Mouse (Mus musculus) lung, postnatal 0 days (tissue): ENCODE results near the gene Ninl. TPM values are rescaled to one million over a fixed set of nuclear protein-coding genes. Genes with fewer than 3 reads are reported as not detected.

ENCODE experiments used
- ATAC-seq: fragments of 200-750 bp; cut with Nextera tagmentation; 2 replicates; pipeline ENCODE4 v1.8.0; 2017; ENCODE audit warnings: moderate library complexity
- DNase-seq: peaks from one replicate; pipeline ENCODE4 v3.0.0-alpha.2; 2016; ENCODE audit warnings: low spot score
- H3K27ac ChIP-seq: fragments of 300-500 bp; sonication (generic); 2 replicates; pipeline ENCODE4 v1.5.1; 2014; ENCODE audit warnings: antibody characterized with exemption, mild to moderate bottlenecking, low read length, mixed read lengths
- H3K27me3 ChIP-seq: fragments of 300-500 bp; sonication (generic); replicated peaks from 2 replicates; pipeline ENCODE4 v1.6.1; 2014; ENCODE audit warnings: low read length, mixed read lengths; ENCODE audit not compliant: insufficient read depth
- H3K36me3 ChIP-seq: fragments of 300-500 bp; sonication (generic); 2 replicates; pipeline ENCODE4 v1.6.1; 2014; ENCODE audit warnings: low read length, mixed read lengths; ENCODE audit not compliant: insufficient read depth
- H3K4me1 ChIP-seq: fragments of 300-500 bp; sonication (generic); 2 replicates; pipeline ENCODE4 v1.6.1; 2014; ENCODE audit warnings: antibody characterized with exemption, low read depth, low read length, mixed read lengths; ENCODE audit not compliant: insufficient read depth
- H3K4me2 ChIP-seq: fragments of 300-500 bp; sonication (generic); replicated peaks from 2 replicates; pipeline ENCODE4 v1.6.1; 2014; ENCODE audit warnings: low read depth, mild to moderate bottlenecking, low read length, moderate library complexity, mixed read lengths
- H3K4me3 ChIP-seq: fragments of 300-500 bp; sonication (generic); 2 replicates; pipeline ENCODE4 v1.5.1; 2014; ENCODE audit warnings: low read depth, low read length
- H3K9ac ChIP-seq: fragments of 300-500 bp; sonication (generic); replicated peaks from 2 replicates; pipeline ENCODE4 v1.6.1; 2014; ENCODE audit warnings: low read depth, mild to moderate bottlenecking
- H3K9me3 ChIP-seq: fragments of 300-500 bp; sonication (generic); 2 replicates; pipeline ENCODE4 v1.6.1; 2016; ENCODE audit warnings: low read length, mixed read lengths
- CTCF ChIP-seq: IDR thresholded peaks from 2 replicates; pipeline ENCODE4 v1.5.1; 2016; ENCODE audit warnings: antibody characterized with exemption, mild to moderate bottlenecking
- EP300 ChIP-seq: IDR thresholded peaks from 2 replicates; pipeline ENCODE4 v1.6.1; 2016; ENCODE audit warnings: antibody characterized with exemption, mild to moderate bottlenecking, control low read depth
- WGBS: fragments of 180-500 bp; shearing (Covaris S2); extraction: QIAGEN DNeasy Blood & Tissue Kit; methylation state at CpG from one replicate; pipeline ENCODE4 v1.1.7; 2014; 5-methylcytosine and 5-hydroxymethylcytosine counted together
- polyA plus RNA-seq: library from polyadenylated mRNA; unstranded; fragments of >200 nt; fragmentation: Nextera tagmentation; extraction: Ambion mirVana; gene quantifications from 2 replicates; pipeline ENCODE4 v1.2.1, GENCODE M21; 2015

Ninl gene
- polyA plus RNA-seq, 1 experiment from 2014 or later, result 3.9 TPM

DNA sequence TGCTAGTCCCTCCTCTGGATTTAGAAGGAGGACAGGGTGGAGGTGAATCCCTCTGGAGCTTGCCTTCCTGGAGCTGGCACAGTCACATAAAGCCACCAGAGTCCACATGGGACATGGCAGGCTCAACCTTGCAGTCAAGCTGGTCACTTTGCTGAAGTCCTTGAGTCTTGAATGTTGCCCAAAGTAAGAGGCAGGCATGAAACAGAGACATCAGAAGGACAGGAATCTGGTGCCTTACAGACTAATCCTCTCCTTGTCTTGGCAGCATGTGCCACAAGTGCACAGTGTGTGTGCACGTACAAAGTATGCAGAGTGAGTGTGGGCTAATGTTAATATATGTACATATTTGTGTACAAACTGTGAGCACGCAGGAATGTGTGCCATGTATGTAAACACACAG, 71.7 kb downstream of the Ninl start:
- Histone ChIP-seq H3K9me3 (no peaks in the 10 kb centered on the region), H3K36me3 (no peaks in the 10 kb centered on the region), H3K4me3 (no peak overlapping the region), H3K27ac (no peak overlapping the region), H3K4me2 (no peak overlapping the region), H3K9ac (no peak overlapping the region), H3K4me1 (no peaks in the 10 kb centered on the region), H3K27me3 (no peaks in the 10 kb centered on the region)
- no peak for TF ChIP-seq CTCF
- no peak for TF ChIP-seq EP300
- no peak for ATAC-seq
- WGBS, result 83% methylated on average over 2 of the region's 2 CpGs
- no peak for DNase-seq

DNA sequence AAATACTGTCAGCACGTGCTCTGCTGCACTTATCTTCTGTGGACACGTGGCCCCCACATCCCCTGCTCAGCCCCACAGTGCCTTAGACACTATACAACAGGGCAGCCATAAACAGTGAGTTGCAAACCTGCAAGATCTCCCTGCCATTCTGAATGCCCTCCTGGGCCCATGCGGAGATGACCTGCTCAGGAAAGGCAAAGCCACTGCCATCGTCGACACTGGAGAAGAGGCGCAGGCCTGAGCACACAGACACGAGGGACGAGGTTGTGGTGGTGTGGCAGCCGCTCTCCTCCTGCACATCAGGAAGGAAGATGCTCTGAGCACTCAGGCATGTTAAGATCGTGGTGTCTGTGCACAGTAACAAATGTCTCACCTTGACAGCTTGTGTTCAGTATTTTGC, 73.2 kb downstream of the Ninl start:
- no peak overlapping the region for H3K27ac ChIP-seq
- 91% methylated on average over 10 of the region's 10 CpGs for WGBS

DNA sequence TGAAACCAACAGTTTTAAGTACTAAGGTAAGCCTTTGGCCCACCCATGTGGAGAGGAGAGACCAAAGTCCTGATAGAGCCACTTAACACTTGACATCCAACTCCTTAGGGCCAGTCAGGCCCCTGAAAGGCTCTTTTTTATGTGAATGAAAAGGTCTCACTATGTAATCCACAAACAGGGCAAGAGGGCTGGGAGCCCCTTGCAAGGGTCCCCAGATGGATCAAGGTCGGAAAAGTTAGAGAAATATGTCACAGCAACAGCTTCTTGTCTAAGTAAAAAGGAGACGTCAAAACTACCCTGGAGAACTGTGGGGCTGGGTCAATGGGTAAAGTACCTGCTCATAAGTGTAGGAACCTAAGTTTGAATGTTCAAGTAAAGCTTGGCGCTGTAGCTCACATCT, 74.5 kb downstream of the Ninl start:
- Histone ChIP-seq H3K4me3 (no peak overlapping the region), H3K9me3 (no peaks in the 10 kb centered on the region), H3K36me3 (no peaks in the 10 kb centered on the region), H3K27ac (no peak overlapping the region), H3K4me1 (no peaks in the 10 kb centered on the region), H3K27me3 (no peaks in the 10 kb centered on the region), H3K4me2 (no peak overlapping the region), H3K9ac (no peak overlapping the region)
- DNase-seq, result no peak
- WGBS, result 74% methylated on average over 3 of the region's 3 CpGs
- no peak for ATAC-seq
- no peak for TF ChIP-seq CTCF

More for the DNA sequence above, 73.2 kb downstream of the Ninl start:
- DNase-seq (no peak), ATAC-seq (no peak)
- Histone ChIP-seq H3K4me3 (no peak overlapping the region), H3K4me1 (no peaks in the 10 kb centered on the region), H3K9ac (no peak overlapping the region), H3K36me3 (no peaks in the 10 kb centered on the region), H3K9me3 (no peaks in the 10 kb centered on the region), H3K27me3 (no peaks in the 10 kb centered on the region), H3K4me2 (no peak overlapping the region)
- TF ChIP-seq EP300 (no peak), CTCF (no peak)

DNA sequence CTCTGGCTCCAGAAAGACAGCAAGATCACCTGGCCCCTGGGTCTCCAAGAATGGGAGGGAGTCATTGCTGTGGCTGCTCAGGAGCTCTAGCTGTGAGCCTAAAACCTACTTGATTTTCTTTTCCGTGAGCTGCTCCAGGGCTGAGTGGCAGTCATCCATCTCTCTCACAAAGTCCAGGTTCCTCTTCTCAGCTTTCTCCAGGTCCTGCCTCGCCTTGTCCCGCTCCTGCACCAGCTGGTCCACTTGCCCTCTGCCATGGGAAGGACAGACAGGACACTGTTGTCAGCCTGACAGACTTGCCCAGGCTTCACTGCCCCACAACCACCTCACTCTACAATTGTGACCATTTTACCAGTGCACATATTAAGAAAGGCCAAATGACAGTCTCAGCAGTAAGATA, 75.9 kb downstream of the Ninl start:
- TF ChIP-seq EP300 (no peak), CTCF (no peak)
- no peak overlapping the region for H3K27ac ChIP-seq
- H3K27me3 ChIP-seq, result no peaks in the 10 kb centered on the region
- 87% methylated on average over 3 of the region's 3 CpGs for WGBS
- no peak overlapping the region for H3K4me3 ChIP-seq
- DNase-seq (no peak), ATAC-seq (no peak)
- H3K9ac ChIP-seq, result no peak overlapping the region
- H3K36me3 ChIP-seq, result no peaks in the 10 kb centered on the region
- no peaks in the 10 kb centered on the region for H3K4me1 ChIP-seq
- H3K4me2 ChIP-seq, result no peak overlapping the region
- H3K9me3 ChIP-seq, result no peaks in the 10 kb centered on the region

DNA sequence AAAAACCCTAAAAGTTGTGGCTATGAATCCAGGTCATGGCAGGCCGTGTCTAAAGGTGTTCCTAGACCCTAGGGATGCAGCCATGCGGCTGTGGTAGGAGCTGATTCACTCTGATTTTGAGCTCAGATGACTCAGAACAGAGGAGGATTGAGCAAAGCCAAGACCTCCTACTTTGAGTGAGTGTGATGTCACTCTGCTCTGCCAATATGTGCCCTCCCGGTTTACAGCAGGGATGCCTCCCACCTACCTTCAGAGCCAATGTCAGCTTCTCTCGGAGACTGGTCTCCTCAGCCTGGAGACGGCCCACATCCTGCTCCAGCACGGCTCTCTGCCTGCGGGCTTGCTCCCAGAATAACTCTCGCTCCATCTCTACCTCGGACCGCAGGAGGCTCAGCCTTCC, 79.7 kb downstream of the Ninl start:
- Histone ChIP-seq H3K27me3 (no peaks in the 10 kb centered on the region), H3K36me3 (no peaks in the 10 kb centered on the region), H3K4me2 (no peak overlapping the region), H3K9ac (no peak overlapping the region), H3K4me3 (no peak overlapping the region), H3K9me3 (no peaks in the 10 kb centered on the region), H3K27ac (no peak overlapping the region), H3K4me1 (no peaks in the 10 kb centered on the region)
- DNase-seq (no peak), ATAC-seq (no peak)
- 91% methylated on average over 10 of the region's 10 CpGs for WGBS
- no peak for TF ChIP-seq CTCF
- TF ChIP-seq EP300, result no peak

DNA sequence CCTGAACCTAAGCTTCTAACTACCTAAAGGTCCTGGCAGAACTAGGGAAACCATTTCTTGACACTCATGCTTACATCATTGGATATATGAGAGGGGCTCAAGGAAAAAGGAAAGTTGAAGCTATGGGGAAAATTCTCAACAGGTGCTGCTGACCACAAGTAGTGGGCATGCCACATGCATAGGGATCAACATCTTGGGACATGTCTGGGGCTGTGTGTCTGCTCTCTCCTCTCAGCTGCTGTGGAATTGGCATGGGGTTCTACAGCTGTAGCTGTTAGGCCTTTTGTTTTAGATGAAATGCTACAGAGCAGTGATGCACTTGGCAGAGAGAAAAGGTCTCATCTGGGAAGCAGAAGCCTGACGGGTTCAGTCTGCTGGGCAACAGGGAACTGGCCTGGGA, 83.3 kb downstream of the Ninl start:
- H3K27ac ChIP-seq, result no peak overlapping the region
- ATAC-seq (no peak), DNase-seq (no peak)
- H3K4me1 ChIP-seq, result no peaks in the 10 kb centered on the region
- H3K36me3 ChIP-seq, result no peaks in the 10 kb centered on the region
- WGBS, result 55% methylated on average over 1 of the region's 1 CpGs
- TF ChIP-seq CTCF (no peak), EP300 (no peak)
- H3K4me3 ChIP-seq, result no peak overlapping the region
- H3K9me3 ChIP-seq, result no peaks in the 10 kb centered on the region
- H3K27me3 ChIP-seq, result no peaks in the 10 kb centered on the region
- H3K4me2 ChIP-seq, result no peak overlapping the region
- H3K9ac ChIP-seq, result no peak overlapping the region

DNA sequence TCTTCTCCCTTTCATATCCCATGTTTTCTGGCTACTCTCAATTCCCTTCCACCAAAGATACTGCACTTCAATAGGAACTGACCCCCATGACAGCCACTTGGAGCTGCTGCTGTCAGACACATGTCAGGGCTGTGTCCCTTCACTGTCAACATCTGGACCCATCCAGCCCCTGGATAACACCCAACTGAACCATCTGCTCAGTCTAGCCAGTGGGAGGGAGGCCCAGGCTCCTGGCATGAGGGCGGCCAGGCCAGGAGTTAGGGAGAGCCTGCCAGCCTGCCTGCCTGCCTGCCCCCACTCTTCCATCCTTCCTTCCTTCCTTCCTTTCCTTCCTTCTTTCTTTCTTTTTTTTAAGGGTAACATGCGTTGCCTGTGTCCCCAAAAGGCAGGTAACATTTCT, 88.0 kb downstream of the Ninl start:
- DNase-seq, result no peak
- no peak overlapping the region for H3K4me3 ChIP-seq
- H3K4me1 ChIP-seq, result no peaks in the 10 kb centered on the region
- H3K9ac ChIP-seq, result no peak overlapping the region
- H3K9me3 ChIP-seq, result no peaks in the 10 kb centered on the region
- ATAC-seq, result no peak
- H3K27me3 ChIP-seq, result no peaks in the 10 kb centered on the region
- WGBS, result 67% methylated on average over 2 of the region's 2 CpGs
- H3K27ac ChIP-seq, result no peak overlapping the region
- H3K36me3 ChIP-seq, result no peaks in the 10 kb centered on the region
- no peak overlapping the region for H3K4me2 ChIP-seq
- TF ChIP-seq CTCF (no peak), EP300 (no peak)
